Mouse (Mus musculus) fibroblast of lung, adult 2 months (primary cell): Measurements from ENCODE around the gene Gm14698.
"Not testable (repeated sequence)": the region's sequence is repeated elsewhere in the genome, so short reads cannot be mapped to it uniquely, and the experiment has no call there.

ENCODE experiments used
- DNase-seq: peaks from one replicate; pipeline ENCODE4 v3.0.0-alpha.2; 2011; ENCODE audit warnings: low read depth

Gene Gm14698

DNA sequence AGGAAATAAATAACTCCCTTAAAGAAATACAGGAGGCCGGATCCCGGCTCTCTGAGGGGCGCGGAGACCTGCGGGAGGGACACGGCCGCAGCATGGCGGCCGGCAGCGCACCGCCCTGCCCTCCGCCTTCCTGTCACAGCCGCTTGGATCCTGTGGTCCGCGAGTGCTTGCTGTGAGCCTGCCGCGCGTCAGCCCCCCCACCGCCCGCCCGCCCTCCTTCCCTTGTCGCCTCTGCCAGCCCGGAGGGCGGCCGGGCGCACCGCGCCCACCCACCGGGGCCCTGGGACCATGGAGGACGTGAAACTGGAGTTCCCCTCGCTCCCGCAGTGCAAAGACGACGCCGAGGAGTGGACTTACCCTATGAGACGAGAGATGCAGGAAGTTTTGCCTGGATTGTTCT is at the start of gene Gm14698:
Gm14698 (plus strand) TSS at position 35 of the 400 bp plus-strand sequence.
- DNase-seq, result not testable (repeated sequence)

DNA sequence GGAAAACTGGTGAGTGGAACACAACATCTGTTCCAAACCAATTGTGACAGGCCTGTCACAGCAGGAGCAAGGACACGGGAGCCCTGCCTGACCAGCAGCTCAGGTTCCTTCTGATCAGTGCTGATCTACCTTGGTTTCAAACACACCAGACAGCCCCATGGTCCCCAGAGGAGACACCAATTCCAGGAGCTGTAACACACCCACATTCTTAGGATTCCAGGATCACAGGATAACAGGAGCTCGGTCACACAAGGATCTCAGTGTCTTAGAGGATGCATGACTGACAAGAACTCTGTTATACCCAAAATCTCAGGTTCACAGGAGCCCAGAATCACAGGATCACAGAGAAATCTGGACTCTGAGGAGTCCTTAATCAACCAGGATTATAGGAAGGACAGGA is 444 bp upstream of the Gm14698 start:
- not testable (repeated sequence) for DNase-seq

DNA sequence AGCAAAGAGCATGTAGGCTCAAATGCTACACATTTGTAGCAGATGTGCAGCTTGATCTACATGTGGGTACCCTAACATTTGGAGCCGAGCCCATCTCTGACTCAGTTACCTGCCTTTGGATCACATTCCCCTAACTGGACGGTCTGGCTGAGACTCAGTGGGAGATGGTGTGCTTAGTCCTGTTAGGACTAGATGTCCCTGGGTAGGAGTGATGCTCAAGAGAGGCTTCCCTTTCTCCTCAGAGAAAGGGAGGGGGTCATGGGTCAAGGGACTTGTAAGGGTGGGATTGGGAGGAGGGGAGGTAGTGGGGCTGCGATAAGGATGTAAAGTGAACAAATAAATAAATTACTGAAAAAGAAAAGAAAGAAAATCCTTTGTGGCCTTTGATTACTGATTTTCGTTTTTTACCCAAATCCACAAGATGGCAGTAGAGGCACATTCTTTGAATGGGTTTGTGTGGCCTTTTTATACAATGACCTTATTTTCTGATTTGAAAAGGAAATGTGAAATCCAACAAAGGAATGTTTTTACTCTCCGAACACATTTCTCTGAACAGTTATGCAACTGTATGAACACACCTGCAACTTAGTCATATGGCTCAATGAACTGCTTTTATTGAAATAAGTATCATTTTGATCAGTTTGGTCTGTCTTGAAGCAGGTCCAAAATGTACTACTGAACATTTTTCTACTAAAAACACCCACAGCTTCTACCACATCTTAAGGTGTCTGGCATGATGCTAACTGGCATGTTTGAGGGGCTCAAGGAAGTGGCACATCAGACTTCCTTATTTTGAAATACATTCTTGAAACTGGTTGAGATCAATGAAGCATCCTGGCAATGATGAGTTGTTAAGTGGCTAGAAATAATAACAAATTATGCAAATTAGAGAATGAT is 18.9 kb downstream of the Gm14698 start:
- peak; percentile 24 for DNase-seq

DNA sequence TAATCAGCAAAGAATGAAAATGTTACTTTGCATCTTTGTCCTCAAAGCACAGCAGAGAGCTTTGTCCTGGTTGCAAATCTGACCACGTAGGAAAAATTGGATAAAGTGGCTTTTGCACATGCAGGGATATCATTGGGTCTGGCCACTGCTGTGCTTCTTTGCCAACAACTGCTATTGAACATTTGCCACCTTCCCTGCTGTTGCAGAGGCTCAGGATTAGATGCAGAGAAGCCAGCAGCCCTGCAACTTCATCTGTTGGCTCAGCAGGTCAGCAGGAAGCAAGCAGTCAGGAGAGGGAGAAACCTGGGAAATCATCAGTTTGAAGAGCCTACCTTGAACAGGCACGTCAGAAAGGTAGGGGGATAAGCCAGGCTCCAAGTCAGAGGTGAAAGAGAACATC is 44.3 kb downstream of the Gm14698 start:
- no peak for DNase-seq
